Mouse (Mus musculus): Measurements from ENCODE around the gene Kat2b.

- TF ChIP-seq POLR2A (IDR thresholded peaks at IDR 0.05; ENCODE audit: borderline replicate concordance, extremely low read depth, insufficient read depth, insufficient read length, poor library complexity, severe bottlenecking) (no peak), CTCF (IDR thresholded peaks at IDR 0.05; ENCODE audit: borderline replicate concordance, extremely low read depth, insufficient read depth, insufficient read length) (no peak)
Observed at GRCm38 (mm10) chr17:53577151-53577550, 10.5 kb downstream of the Kat2b start.
